Mouse (Mus musculus): ENCODE data around the gene Crabp2. TPM values are rescaled to one million over a fixed set of nuclear protein-coding genes. Genes with fewer than 3 reads are reported as not detected.
"Not testable (repeated sequence)": the region's sequence is repeated elsewhere in the genome, so short reads cannot be mapped to it uniquely, and the experiment has no call there.

The Crabp2 gene
- 614 and 667 TPM in 2 replicates for polyA plus RNA-seq (2016; fragmentation: Nextera tagmentation; extraction: Ambion mirVana)

GRCm38 (mm10) chr3:87948378-87949265 lies at the start of gene Crabp2:
TSS of gene Crabp2 (plus strand) at chr3:87948666.
- H3K9ac ChIP-seq (replicated peaks), result peak within 1 kb of the TSS; percentile 78
- under 1% methylated on average over 35 of the region's 35 CpGs for WGBS
- H3K27ac ChIP-seq, result peak within 1 kb of the TSS; percentile 96
- ATAC-seq (ENCODE audit: insufficient number of reproducible peaks, insufficient read depth, low FRiP score, low TSS enrichment, low read depth), result peak; percentile 19; the same call in 1 of the 2 replicates
- H3K4me1 ChIP-seq (replicated peaks), result peaks cover 81% of the 10 kb centered on the region
- no peaks in the 10 kb centered on the region for H3K27me3 ChIP-seq
- peak within 1 kb of the TSS; percentile 68 for H3K4me3 ChIP-seq (replicated peaks)
- peaks cover 20% of the 10 kb centered on the region for H3K36me3 ChIP-seq
- H3K4me2 ChIP-seq, result peak within 1 kb of the TSS; percentile 82
- no peaks in the 10 kb centered on the region for H3K9me3 ChIP-seq

DNA sequence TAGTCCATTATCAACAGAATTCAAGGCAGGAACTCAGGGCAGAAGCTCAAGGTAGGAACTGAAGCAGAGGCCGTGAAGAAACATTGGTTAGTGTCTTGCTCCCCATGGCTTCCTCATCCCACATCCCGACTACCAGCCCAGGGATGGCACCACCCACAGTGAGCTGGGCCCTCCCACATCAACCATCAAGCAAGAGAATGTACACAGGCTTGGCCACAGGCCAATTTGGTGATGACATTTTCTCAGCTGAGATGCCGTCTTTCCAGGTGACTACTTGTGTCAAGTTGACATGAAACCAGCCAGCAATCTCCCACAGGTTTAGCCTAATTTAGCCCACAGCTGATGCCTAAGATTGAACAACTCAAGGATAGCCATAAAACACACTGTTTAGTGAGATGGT lies 49.2 kb upstream of the Crabp2 start:
- no peak overlapping the region for H3K4me2 ChIP-seq
- no peaks in the 10 kb centered on the region for H3K36me3 ChIP-seq
- no peak overlapping the region for H3K27ac ChIP-seq
- no peaks in the 10 kb centered on the region for H3K27me3 ChIP-seq
- no peaks in the 10 kb centered on the region for H3K9me3 ChIP-seq
- H3K4me1 ChIP-seq (replicated peaks), result peaks cover 3% of the 10 kb centered on the region; the same call in 1 of the 2 replicates
- no peak overlapping the region for H3K4me3 ChIP-seq (replicated peaks)
- H3K9ac ChIP-seq (replicated peaks), result no peak overlapping the region
- WGBS, result 68% methylated on average over 3 of the region's 3 CpGs
- ATAC-seq (ENCODE audit: insufficient number of reproducible peaks, insufficient read depth, low FRiP score, low TSS enrichment, low read depth), result no peak

DNA sequence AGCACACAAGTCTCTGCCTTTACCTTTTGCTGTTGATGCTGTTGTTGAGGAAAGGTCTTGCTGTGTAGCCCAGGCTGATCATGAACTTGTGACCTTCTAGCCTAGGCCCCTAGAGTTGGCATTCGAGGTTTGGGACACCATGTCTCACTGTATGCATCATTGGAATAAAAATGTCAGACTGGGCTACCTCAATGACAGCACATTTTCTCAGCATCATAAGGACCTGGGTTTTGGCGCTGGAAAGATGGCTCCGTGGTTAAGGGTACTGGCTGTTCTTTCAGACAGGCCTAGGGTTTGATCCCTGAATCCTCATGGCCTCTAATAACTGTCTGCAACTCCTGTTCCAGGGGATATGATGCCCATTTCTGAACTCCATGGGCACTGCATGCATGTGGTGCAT lies 48.7 kb upstream of the Crabp2 start:
- Histone ChIP-seq H3K27ac (no peak overlapping the region), H3K27me3 (no peaks in the 10 kb centered on the region), H3K4me3 (replicated peaks) (no peak overlapping the region), H3K4me2 (no peak overlapping the region), H3K4me1 (replicated peaks) (peaks cover 3% of the 10 kb centered on the region; the same call in 1 of the 2 replicates), H3K9me3 (no peaks in the 10 kb centered on the region), H3K9ac (replicated peaks) (no peak overlapping the region), H3K36me3 (no peaks in the 10 kb centered on the region)
- no peak for ATAC-seq (ENCODE audit: insufficient number of reproducible peaks, insufficient read depth, low FRiP score, low TSS enrichment, low read depth)
- 81% methylated on average over 3 of the region's 3 CpGs for WGBS

DNA sequence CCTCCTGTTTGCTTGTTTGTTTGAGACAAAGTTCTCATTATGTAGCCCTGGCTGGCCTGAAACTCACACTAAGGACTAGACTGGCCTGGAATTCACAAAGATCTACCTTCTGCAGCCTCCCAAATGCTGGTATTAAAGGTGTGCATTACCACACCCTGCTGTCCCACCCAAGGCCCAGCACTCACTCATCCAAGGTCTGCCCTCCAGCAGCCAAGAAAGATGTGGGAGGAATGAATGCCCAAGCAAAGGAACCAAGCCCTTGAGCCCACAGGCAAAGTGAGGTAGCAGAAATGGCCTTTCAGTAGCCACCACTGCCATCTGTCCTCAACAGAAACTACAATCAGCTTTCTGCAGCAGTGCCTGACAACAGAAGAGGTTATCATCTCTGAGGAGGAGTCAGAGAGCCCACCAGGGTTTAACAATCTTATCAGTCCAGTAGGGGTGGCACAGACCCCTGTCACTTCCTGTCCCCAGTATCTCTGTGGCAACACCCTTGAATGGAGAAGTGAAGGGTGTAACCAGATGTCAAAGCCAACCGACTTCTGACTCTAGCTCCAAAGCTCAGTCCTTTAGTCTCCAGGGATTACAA lies 47.3 kb upstream of the Crabp2 start:
- Histone ChIP-seq H3K9ac (replicated peaks) (no peak overlapping the region), H3K4me3 (replicated peaks) (no peak overlapping the region), H3K4me2 (no peak overlapping the region), H3K4me1 (replicated peaks) (peaks cover 3% of the 10 kb centered on the region; the same call in 1 of the 2 replicates), H3K27ac (no peak overlapping the region), H3K27me3 (no peaks in the 10 kb centered on the region), H3K9me3 (no peaks in the 10 kb centered on the region), H3K36me3 (no peaks in the 10 kb centered on the region)
- 47% methylated on average over 1 of the region's 1 CpGs for WGBS
- ATAC-seq (ENCODE audit: insufficient number of reproducible peaks, insufficient read depth, low FRiP score, low TSS enrichment, low read depth), result no peak

- H3K9me3 ChIP-seq; H3K4me3 ChIP-seq (replicated peaks); H3K4me1 ChIP-seq (replicated peaks); H3K4me2 ChIP-seq; ATAC-seq (ENCODE audit: insufficient number of reproducible peaks, insufficient read depth, low FRiP score, low TSS enrichment, low read depth); H3K27ac ChIP-seq; H3K9ac ChIP-seq (replicated peaks); H3K27me3 ChIP-seq; H3K36me3 ChIP-seq: not testable (repeated sequence)
- 79% methylated on average over 6 of the region's 6 CpGs for WGBS
Measured at GRCm38 (mm10) chr3:87901959-87902358, 46.5 kb upstream of the Crabp2 start.

DNA sequence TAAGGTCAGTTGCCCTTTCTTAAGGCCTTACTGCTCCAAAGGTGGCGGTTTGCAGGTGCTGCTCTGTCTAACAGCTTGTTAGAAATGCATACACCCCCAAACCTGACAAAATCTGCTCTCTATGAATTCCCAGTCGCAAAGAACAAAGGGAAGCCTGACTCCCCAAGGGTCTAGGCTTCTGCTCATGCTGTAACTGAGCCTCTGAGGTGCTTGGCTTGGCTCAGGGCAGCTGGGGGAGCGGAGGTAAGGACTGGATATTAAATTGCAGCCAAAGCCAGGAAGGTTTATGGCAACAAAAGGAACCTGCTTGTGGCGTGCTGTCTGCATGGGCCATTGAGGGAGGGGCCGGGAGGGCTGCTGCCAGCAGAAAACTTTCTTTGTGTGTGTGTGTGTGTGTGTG lies 44.6 kb upstream of the Crabp2 start:
- H3K27ac ChIP-seq, result peak overlapping the region; percentile 70
- H3K4me1 ChIP-seq (replicated peaks), result peaks cover 16% of the 10 kb centered on the region
- no peaks in the 10 kb centered on the region for H3K27me3 ChIP-seq
- H3K4me3 ChIP-seq (replicated peaks), result no peak overlapping the region
- ATAC-seq (ENCODE audit: insufficient number of reproducible peaks, insufficient read depth, low FRiP score, low TSS enrichment, low read depth), result no peak
- no peak overlapping the region for H3K9ac ChIP-seq (replicated peaks)
- no peaks in the 10 kb centered on the region for H3K9me3 ChIP-seq
- no peak overlapping the region for H3K4me2 ChIP-seq
- no peaks in the 10 kb centered on the region for H3K36me3 ChIP-seq
- whole genome bisulfite sequencing, result 38% methylated on average over 5 of the region's 5 CpGs

DNA sequence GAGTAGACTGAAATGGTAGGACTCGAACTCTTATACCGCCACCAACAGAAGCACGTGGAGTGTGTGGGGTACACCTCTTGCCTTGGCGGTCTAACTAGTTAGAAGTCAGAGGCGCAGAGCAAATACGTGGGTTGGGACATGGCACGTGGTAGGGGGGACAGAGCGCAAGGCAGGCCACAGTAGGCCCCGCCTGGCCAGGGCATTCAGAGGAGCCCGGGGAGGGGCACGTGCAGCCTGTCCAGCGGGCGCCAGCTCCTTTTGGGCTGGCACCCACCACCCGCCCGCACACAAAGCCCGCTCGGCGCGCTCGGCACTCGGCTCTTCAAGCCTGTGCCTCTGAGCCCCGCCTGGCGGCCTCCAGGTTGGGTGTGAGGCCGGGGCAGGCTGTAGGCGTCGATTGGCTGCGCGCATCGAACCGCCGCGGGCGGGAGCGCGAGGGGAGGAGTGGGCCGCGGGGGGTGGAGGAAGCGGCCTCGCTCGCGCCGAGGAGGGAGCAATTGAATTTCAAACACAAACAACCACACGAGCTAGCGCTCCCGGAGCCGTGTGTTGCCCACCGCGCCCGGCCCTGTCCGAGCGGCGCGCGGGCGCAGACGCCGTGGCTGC lies 42.5 kb upstream of the Crabp2 start, which contains the start of gene Hdgf:
Gene Hdgf, plus strand, starts transcription at position 442 of the 606 bp plus-strand sequence.
- ATAC-seq (ENCODE audit: insufficient number of reproducible peaks, insufficient read depth, low FRiP score, low TSS enrichment, low read depth), result peak; percentile 88
- WGBS, result under 1% methylated on average over 54 of the region's 57 CpGs
- Histone ChIP-seq H3K4me3 (replicated peaks) (peak within 1 kb of the TSS; percentile 98), H3K27ac (peak within 1 kb of the TSS; percentile 96), H3K4me2 (peak within 1 kb of the TSS; percentile 94), H3K4me1 (replicated peaks) (peaks cover 38% of the 10 kb centered on the region), H3K27me3 (no peaks in the 10 kb centered on the region), H3K9me3 (no peaks in the 10 kb centered on the region), H3K9ac (replicated peaks) (peak within 1 kb of the TSS; percentile 97), H3K36me3 (no peaks in the 10 kb centered on the region)

GRCm38 (mm10) chr3:87906601-87906980 lies 41.9 kb upstream of the Crabp2 start:
- H3K36me3 ChIP-seq, result no peaks in the 10 kb centered on the region
- peak overlapping the region; percentile 94 for H3K4me2 ChIP-seq
- peak overlapping the region; percentile 97 for H3K9ac ChIP-seq (replicated peaks)
- H3K4me1 ChIP-seq (replicated peaks), result peaks cover 42% of the 10 kb centered on the region
- under 1% methylated on average over 42 of the region's 47 CpGs for WGBS
- H3K27ac ChIP-seq, result peak overlapping the region; percentile 96
- no peaks in the 10 kb centered on the region for H3K27me3 ChIP-seq
- ATAC-seq (ENCODE audit: insufficient number of reproducible peaks, insufficient read depth, low FRiP score, low TSS enrichment, low read depth), result no peak
- no peaks in the 10 kb centered on the region for H3K9me3 ChIP-seq
- H3K4me3 ChIP-seq (replicated peaks), result peak overlapping the region; percentile 98

GRCm38 (mm10) chr3:87906981-87907857 lies 41.2 kb upstream of the Crabp2 start:
- H3K4me2 ChIP-seq, result peak overlapping the region; percentile 94
- H3K4me1 ChIP-seq (replicated peaks), result peaks cover 42% of the 10 kb centered on the region
- no peaks in the 10 kb centered on the region for H3K36me3 ChIP-seq
- WGBS, result under 1% methylated on average over 27 of the region's 27 CpGs
- H3K4me3 ChIP-seq (replicated peaks), result peak overlapping the region; percentile 98
- ATAC-seq (ENCODE audit: insufficient number of reproducible peaks, insufficient read depth, low FRiP score, low TSS enrichment, low read depth), result no peak
- peak overlapping the region; percentile 97 for H3K9ac ChIP-seq (replicated peaks)
- no peaks in the 10 kb centered on the region for H3K27me3 ChIP-seq
- H3K27ac ChIP-seq, result peak overlapping the region; percentile 96
- H3K9me3 ChIP-seq, result no peaks in the 10 kb centered on the region

- Histone ChIP-seq H3K9ac (replicated peaks) (peak overlapping the region; percentile 97), H3K27me3 (no peaks in the 10 kb centered on the region), H3K9me3 (no peaks in the 10 kb centered on the region), H3K27ac (peak overlapping the region; percentile 96), H3K36me3 (peaks cover under 1% of the 10 kb centered on the region; the same call in 1 of the 2 replicates), H3K4me3 (replicated peaks) (peak overlapping the region; percentile 98), H3K4me2 (peak overlapping the region; percentile 94), H3K4me1 (replicated peaks) (peaks cover 42% of the 10 kb centered on the region)
- 3% methylated on average over 1 of the region's 1 CpGs for WGBS
- ATAC-seq (ENCODE audit: insufficient number of reproducible peaks, insufficient read depth, low FRiP score, low TSS enrichment, low read depth), result no peak
Measured at GRCm38 (mm10) chr3:87907906-87908305, 40.6 kb upstream of the Crabp2 start.

Measured in limb, embryonic 12.5 days (tissue).